Mouse (Mus musculus) v-Abl transformed pro-B cells (cell line): ENCODE measurements around the gene Ascc2.

Source experiments
- in situ Hi-C, 2 experiments: fragments of 400-800 bp; cut with MboI; formaldehyde crosslinking; loops; one replicate each; pipeline ENCODE4 v1.15.1; 2025; ENCODE audit not compliant: unreplicated experiment in 2 of 2

Ascc2 gene

DNA sequence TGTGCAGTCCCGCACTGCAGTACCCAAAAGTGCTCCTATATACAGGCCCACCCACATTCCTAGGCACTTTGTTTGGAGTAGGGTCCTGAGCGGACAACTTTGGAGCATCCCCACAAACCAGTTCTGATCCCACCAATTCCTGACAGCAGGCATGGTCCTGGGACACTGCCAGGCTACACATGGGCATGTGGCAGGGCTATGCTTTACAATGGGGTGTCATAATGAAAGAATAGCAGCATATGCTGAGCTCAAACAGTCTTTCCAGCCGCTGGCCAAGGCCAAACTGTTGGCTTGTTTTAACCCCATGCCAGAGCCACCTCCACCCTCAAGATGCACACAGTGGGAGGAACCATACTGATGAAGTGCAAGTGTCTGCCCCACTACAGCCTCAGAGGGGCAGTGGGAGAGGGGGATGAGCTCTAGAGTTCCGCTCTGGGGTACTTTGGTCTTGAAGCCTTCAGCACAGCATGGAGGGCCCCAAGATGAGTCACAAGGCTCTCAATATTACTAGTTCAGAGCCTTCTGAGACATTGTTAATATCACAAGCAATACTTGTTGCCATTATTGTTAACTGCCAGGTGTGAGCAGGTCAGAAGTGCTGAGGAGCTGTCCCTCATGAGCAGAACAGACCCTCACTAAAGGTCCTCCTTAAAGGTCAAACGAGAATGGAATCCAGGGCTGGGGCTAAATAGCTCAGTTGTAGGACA, 79.1 kb downstream of the Ascc2 start:
- in situ Hi-C loops = no loop called here

DNA sequence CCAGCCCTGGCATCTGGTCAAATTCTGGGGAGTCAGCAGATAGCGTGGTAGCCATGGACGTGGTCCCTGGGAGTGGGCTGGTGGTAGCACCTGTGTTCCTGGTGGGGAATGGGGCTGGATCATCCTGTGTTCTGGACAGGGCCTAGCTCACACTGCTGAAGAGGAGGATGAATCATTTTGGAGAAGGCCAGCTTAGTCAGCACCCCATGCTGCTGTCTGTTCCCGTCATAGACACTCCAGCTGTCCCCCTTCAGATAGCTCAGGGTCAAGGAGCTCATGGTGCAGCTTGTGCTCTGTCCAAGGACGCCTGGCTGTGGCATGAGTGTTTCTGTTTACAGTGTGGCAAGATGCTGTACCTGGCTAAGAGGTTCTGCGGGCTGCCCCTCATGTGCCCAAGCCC, 81.0 kb downstream of the Ascc2 start:
- in situ Hi-C loops = no loop called here

DNA sequence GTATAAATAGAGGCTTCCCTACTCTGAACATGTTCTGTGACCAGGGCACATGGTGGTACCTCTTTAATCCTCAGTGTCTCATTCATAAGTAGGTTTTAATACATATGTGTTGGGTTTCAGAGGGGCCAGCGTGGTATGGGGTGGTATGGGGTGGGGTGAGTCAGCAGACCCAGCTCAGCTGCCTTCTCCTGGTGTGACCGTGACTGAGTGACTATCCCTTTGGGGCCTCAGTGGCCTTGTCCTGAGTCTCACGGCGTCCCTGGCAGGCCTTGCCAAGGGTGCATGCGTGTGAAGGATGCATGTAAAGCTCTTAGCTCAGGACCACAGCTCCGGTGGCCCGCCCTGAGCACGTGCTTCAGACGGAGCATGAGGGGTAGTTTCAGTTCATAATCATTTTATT, 82.4 kb downstream of the Ascc2 start:
- in situ Hi-C loops = no loop called here

DNA sequence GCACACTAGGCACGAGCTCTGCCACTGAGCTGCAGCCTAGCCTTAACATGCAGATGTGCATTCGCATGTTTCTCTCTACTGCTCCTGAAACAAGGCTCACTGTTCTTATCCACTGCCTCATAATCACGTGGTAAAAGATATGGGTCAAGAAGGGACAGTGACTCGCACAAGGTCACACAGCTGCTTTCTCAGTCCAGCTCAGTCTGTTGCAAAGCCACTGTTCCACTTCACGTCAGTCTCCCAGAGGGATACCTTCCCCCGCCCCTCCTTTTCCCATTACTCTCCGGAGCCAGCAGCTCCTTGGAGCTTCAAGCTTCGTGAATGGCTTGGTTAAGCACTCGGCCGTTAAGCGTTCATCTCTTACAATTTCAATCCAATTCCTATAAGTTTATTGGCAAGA, 82.8 kb downstream of the Ascc2 start:
- in situ Hi-C loops = no loop called here

DNA sequence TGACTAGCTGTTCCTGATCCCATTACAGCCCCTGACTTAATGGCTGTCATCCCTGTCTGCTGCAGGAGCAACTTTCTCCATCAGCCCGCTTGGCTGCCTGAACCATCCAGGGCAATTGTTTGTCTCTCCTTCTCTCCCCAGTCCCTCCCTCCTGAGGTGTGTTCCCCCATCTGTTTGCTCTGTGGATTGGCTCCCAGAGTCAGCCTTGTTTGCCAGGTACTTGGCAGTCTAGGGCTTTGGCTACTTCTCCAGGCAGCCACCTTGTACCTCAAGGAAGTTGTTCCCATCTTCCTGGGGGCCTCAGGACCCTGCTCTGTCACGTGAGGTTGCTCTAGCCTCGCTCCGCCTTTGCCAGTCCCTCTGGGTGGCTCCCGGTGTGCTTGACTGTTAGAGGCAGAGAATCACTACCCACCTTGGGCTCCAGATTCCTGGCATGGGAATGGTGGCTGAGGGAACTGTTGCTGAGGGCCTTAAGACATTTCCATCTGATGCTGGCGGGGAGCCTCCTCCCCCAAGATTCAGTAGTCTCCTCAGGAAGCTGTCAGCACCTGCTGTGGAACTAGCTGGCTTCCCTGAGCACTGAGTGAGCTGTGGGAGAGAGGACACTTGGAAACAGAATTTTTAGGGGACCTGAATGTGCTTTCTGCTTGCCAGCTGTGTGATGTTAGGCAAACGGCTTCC, 83.5 kb downstream of the Ascc2 start:
- in situ Hi-C loops = no loop called here

DNA sequence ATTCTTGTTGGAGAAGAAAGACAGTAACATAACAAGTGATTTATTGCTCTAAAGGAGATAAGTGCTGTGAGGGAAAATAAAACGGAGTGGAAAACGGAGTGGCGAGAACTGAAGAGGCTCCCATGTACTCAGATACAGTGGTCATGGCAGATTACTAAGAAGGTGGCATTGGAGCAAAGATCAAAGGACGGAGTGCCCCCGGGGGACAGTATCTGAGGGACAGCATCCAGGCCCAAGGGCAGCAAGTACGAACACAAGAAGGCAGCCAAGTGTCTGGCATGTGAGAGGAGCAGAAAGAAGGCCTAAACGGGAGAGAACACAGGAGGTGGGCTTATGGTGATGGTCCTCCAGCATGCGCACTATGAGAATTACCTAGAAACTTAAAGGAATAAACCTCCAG, 84.2 kb downstream of the Ascc2 start:
- in situ Hi-C loops = no loop called here

DNA sequence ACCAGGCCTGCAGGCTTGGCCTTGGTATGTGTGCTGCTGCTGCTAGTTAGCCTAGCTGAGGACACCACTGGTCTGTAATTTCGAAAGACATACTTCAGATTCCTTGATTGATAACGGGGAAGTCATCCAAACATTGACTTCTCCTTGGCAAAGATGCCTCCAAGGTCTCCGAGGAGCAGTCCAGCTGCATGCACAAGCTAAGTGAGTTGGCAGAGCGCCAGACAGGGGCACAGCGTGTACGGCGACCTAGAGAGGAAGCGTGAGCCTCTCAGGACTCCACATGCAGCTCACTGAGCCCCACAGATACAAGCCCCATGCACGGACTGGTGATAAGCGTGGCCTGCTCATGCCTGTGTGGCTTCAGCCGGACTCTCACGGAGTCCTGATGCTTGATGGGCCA, 92.1 kb downstream of the Ascc2 start:
- in situ Hi-C loops = no loop called here

DNA sequence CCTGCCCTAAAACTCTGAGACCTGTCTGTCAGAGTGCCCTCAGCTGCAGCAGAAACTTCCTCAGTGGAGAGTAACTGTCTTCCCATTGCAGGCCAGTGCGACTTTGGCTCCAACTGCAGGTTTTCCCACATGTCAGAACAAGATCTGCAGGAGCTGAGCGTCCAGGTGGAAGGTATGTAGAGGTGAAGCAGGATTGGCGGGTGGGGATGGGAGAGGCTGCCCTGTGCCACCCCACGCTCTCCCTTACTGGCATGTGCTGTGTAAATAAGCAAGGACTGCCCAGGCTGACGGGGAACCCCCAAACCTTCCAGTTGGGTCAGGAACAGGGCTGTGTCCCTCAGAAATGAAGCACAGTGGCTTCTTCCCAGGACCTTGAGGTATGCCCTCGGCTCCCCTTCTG, 92.5 kb downstream of the Ascc2 start:
- in situ Hi-C loops = no loop called here

DNA sequence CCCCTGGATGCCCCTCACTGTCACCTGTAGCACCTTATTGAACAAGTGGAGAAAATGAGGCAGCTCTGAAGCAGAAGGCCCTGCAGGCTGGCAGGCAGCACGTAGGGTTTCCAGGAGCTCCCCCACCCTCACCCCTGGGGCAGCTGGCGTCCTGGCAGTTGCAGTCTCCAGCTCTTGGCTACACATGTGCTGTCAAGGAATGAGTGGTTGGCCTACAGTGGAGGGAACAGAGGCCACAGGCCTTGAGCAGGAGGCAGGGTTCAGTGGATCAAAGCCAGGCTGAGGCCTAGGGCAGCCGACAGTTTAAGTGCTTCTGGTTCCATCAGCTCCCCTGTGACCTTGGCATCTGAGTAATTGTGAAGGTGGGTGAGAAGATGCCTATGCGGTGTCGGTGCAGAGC, 93.4 kb downstream of the Ascc2 start:
- in situ Hi-C loops = no loop called here

DNA sequence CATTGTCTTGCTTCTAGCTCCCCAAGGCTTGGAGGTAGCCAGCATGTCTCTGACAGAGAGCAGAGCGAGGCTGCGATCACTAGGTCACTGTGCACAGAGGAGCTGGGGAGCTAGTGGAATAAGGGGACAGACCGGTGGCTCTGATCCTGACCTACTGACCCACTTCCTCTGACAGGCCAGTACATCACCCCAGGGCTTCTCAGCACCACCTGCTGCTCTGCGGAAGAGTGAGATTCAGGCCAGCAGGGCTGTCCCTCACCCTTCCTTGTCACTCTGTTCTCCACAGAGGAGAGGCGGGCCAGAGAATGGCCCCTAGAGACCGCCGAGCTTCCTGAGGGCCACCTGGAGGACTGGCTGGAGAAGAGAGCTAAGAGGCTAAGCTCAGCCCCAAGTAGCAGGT, 94.2 kb downstream of the Ascc2 start:
- in situ Hi-C loops = no loop called here

DNA sequence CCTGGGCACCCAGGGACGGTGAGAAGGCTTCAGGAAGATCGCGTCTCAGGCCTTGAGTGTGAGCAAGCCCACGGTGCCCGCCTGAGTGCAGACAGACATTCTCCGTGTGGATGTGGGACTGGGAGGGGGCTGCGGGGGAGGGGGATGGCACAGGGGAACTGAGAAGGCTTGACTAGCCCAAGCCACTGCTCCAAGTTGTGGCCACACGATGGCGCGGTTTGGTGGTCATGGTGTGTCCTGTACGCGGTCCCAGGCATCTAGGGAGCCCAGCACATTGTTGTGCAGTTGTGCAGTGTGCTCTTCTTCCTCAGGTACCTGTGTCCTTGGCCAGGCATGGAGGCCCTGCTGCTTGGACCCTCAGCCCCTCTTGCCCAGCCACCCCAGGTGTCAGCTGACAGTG, 96.6 kb downstream of the Ascc2 start:
- in situ Hi-C loops = no loop called here
